Mouse (Mus musculus): Measurements from ENCODE around the gene Fat1. TPM values are rescaled to one million over a fixed set of nuclear protein-coding genes. Genes with fewer than 3 reads are reported as not detected.

Fat1 gene
- total and polyA plus RNA-seq, 3 experiments = under 0.01 TPM; not detected in 2

DNA sequence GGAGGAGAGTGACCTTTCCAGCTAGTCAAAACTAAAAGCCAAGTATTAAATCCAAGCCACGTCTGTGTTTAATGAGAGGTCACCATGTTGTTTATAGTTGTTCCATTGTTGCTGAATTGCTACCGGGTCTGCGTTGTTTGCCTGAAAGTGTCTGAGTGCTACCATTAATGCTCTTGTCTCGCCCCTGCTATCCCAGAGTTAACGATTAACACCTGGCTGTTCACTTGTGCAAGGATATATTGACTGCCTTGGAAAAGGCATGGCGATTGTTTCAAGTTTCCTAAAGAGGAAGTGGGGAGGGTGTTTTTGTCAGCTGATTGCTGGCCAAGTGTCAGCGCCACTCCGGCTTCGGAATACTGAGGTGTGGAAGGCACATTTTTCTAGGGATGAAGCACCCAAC lies 39.9 kb downstream of the Fat1 start:
- no peak for TF ChIP-seq POLR2AphosphoS2 (IDR thresholded peaks at IDR 0.05; ENCODE audit: low read length)
- no peak for TF ChIP-seq HCFC1 (IDR thresholded peaks at IDR 0.05; ENCODE audit: low read depth, low read length)
- no peak for TF ChIP-seq CHD2 (IDR thresholded peaks at IDR 0.05; ENCODE audit: low read length)
- no peak for TF ChIP-seq SIN3A (IDR thresholded peaks at IDR 0.05; ENCODE audit: low read length)
- TF ChIP-seq E2F4 (IDR thresholded peaks at IDR 0.05; ENCODE audit: borderline replicate concordance, low read depth, low read length) = no peak
- TF ChIP-seq NRF1 (IDR thresholded peaks at IDR 0.05; ENCODE audit: insufficient read depth, low read depth, low read length, poor library complexity, severe bottlenecking) = no peak
- TF ChIP-seq TCF12 (IDR thresholded peaks at IDR 0.05; ENCODE audit: low read depth, low read length) = no peak
- no peak for TF ChIP-seq ZNF384 (IDR thresholded peaks at IDR 0.05; ENCODE audit: low read depth, low read length)
- no peak for TF ChIP-seq BHLHE40 (IDR thresholded peaks at IDR 0.05; ENCODE audit: borderline replicate concordance, low read depth, low read length)
- no peak for TF ChIP-seq MAX (IDR thresholded peaks at IDR 0.05; ENCODE audit: low read length)
- TF ChIP-seq RCOR1 (IDR thresholded peaks at IDR 0.05; ENCODE audit: low read depth, low read length) = no peak
- TF ChIP-seq ZKSCAN1 (IDR thresholded peaks at IDR 0.05; ENCODE audit: low read depth, low read length) = no peak
- Histone ChIP-seq H3K79me2 (ENCODE audit: control insufficient read depth, insufficient read depth, low read length, poor library complexity) (no peaks in the 10 kb centered on the region), H3K27ac (ENCODE audit: control insufficient read depth, low read depth, low read length) (no peak overlapping the region), H3K9me3 (replicated peaks; ENCODE audit: insufficient read depth, low read length) (no peaks in the 10 kb centered on the region), H3K36me3 (ENCODE audit: control insufficient read depth in 1 of 2, insufficient read depth in 2 of 2, low read length in 2 of 2) (no peaks in the 10 kb centered on the region), H3K9ac (ENCODE audit: control insufficient read depth, low read depth, low read length, poor library complexity, severe bottlenecking) (no peak overlapping the region), H3K4me1 (ENCODE audit: control insufficient read depth in 1 of 2, insufficient read depth in 2 of 2, low read length in 2 of 2) (no peaks in the 10 kb centered on the region), H3K27me3 (ENCODE audit: control insufficient read depth in 1 of 2, insufficient read depth in 2 of 2, low read length in 2 of 2) (no peaks in the 10 kb centered on the region), H3K4me3 (ENCODE audit: control insufficient read depth in 1 of 2, insufficient read depth in 1 of 2, low read depth in 2 of 2, low read length in 2 of 2) (no peak overlapping the region)
- DNase-seq (ENCODE audit: low read depth, low spot score) = no peak

DNA sequence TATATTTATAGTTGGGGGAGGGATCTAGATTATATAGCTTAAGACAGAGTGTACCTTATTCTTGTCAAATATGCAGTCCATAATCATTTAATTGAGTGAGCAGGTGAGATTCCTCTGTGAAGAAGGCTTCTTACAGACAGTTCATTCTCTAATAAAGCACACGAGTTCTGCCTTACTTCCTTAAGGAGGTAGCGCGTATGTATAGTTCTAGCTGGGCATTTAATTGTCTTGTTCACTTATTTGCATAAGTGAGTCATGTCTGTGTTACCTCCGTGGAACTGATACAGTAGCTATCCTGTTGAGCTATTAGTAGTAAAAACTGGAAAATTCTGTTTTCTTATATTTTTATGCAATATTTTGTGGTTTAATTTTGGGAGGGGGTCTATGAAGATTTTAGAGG lies 40.4 kb downstream of the Fat1 start:
- H3K9me3 ChIP-seq (replicated peaks; ENCODE audit: insufficient read depth, low read length) = no peaks in the 10 kb centered on the region
- H3K27me3 ChIP-seq (ENCODE audit: control insufficient read depth in 1 of 2, insufficient read depth in 2 of 2, low read length in 2 of 2) = no peaks in the 10 kb centered on the region
- H3K27ac ChIP-seq (ENCODE audit: control insufficient read depth, low read depth, low read length) = no peak overlapping the region
- no peaks in the 10 kb centered on the region for H3K36me3 ChIP-seq (ENCODE audit: control insufficient read depth in 1 of 2, insufficient read depth in 2 of 2, low read length in 2 of 2)
- H3K4me1 ChIP-seq (ENCODE audit: control insufficient read depth in 1 of 2, insufficient read depth in 2 of 2, low read length in 2 of 2) = no peaks in the 10 kb centered on the region
- no peak for TF ChIP-seq TBP (IDR thresholded peaks at IDR 0.05; ENCODE audit: low read depth, low read length)
- no peak for TF ChIP-seq RCOR1 (IDR thresholded peaks at IDR 0.05; ENCODE audit: low read depth, low read length)
- TF ChIP-seq MYB (IDR thresholded peaks at IDR 0.05; ENCODE audit: low read depth, low read length) = no peak
- no peak for TF ChIP-seq ZMIZ1 (IDR thresholded peaks at IDR 0.05; ENCODE audit: low read depth, low read length)
- no peak for TF ChIP-seq KAT2A (conservative IDR thresholded peaks at IDR 0.05; ENCODE audit: low read depth, low read length)
- H3K9ac ChIP-seq (ENCODE audit: control insufficient read depth, low read depth, low read length, poor library complexity, severe bottlenecking) = no peak overlapping the region
- H3K79me2 ChIP-seq (ENCODE audit: control insufficient read depth, insufficient read depth, low read length, poor library complexity) = no peaks in the 10 kb centered on the region
- DNase-seq (ENCODE audit: low read depth, low spot score) = no peak
- H3K4me3 ChIP-seq (ENCODE audit: control insufficient read depth in 1 of 2, insufficient read depth in 1 of 2, low read depth in 2 of 2, low read length in 2 of 2) = no peak overlapping the region

DNA sequence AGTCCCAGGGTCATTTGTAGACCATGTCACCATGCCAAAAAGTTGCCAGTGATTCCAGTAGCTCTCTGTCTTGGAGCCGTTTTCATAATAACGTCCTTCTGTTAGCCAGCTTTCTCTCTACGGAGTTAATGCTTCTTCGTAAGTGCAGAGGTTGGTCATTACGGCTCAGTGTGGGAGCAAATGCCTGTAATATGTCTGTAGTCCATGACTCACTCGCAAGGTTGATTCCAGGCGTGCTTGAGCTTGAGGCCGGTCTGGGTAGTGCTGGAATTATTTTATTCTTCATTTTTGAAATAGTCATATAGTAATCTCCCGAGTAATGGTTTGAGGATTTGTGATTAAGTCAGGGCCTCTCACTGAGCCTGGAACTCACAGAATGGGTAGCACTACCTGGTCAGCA lies 43.4 kb downstream of the Fat1 start:
- no peak for DNase-seq (ENCODE audit: low read depth, low spot score)
- Histone ChIP-seq H3K4me1 (ENCODE audit: control insufficient read depth in 1 of 2, insufficient read depth in 2 of 2, low read length in 2 of 2) (no peaks in the 10 kb centered on the region), H3K27me3 (ENCODE audit: control insufficient read depth in 1 of 2, insufficient read depth in 2 of 2, low read length in 2 of 2) (no peaks in the 10 kb centered on the region), H3K27ac (ENCODE audit: control insufficient read depth, low read depth, low read length) (no peak overlapping the region), H3K4me3 (ENCODE audit: control insufficient read depth in 1 of 2, insufficient read depth in 1 of 2, low read depth in 2 of 2, low read length in 2 of 2) (no peak overlapping the region), H3K9me3 (replicated peaks; ENCODE audit: insufficient read depth, low read length) (no peaks in the 10 kb centered on the region), H3K79me2 (ENCODE audit: control insufficient read depth, insufficient read depth, low read length, poor library complexity) (no peaks in the 10 kb centered on the region), H3K9ac (ENCODE audit: control insufficient read depth, low read depth, low read length, poor library complexity, severe bottlenecking) (no peak overlapping the region), H3K36me3 (ENCODE audit: control insufficient read depth in 1 of 2, insufficient read depth in 2 of 2, low read length in 2 of 2) (no peaks in the 10 kb centered on the region)
- TF ChIP-seq SMC3 (IDR thresholded peaks at IDR 0.05; ENCODE audit: low read depth, low read length) = no peak
- TF ChIP-seq MXI1 (IDR thresholded peaks at IDR 0.05; ENCODE audit: low read depth, low read length) = no peak
- no peak for TF ChIP-seq MEF2A (IDR thresholded peaks at IDR 0.05; ENCODE audit: extremely low read depth, insufficient replicate concordance, low read depth, low read length, poor library complexity, severe bottlenecking)
- no peak for TF ChIP-seq JUND (IDR thresholded peaks at IDR 0.05; ENCODE audit: low read depth, low read length)
- TF ChIP-seq POLR2A (IDR thresholded peaks at IDR 0.05; ENCODE audit: control insufficient read depth in 1 of 2, insufficient read depth in 1 of 2, low read depth in 1 of 2, low read length in 2 of 2, poor library complexity in 1 of 2) = no peak
- TF ChIP-seq TCF12 (IDR thresholded peaks at IDR 0.05; ENCODE audit: low read depth, low read length) = no peak
- no peak for TF ChIP-seq RCOR1 (IDR thresholded peaks at IDR 0.05; ENCODE audit: low read depth, low read length)
- TF ChIP-seq CHD1 (IDR thresholded peaks at IDR 0.05; ENCODE audit: low read depth, low read length) = no peak
- no peak for TF ChIP-seq UBTF (IDR thresholded peaks at IDR 0.05; ENCODE audit: borderline replicate concordance, insufficient read depth, low read depth, low read length)
- no peak for TF ChIP-seq ELF1 (IDR thresholded peaks at IDR 0.05; ENCODE audit: low read depth, low read length)
- TF ChIP-seq MAZ (IDR thresholded peaks at IDR 0.05; ENCODE audit: low read depth, low read length) = no peak
- no peak for TF ChIP-seq GATA1 (IDR thresholded peaks at IDR 0.05; ENCODE audit: low read depth, low read length)
- TF ChIP-seq NRF1 (IDR thresholded peaks at IDR 0.05; ENCODE audit: insufficient read depth, low read depth, low read length, poor library complexity, severe bottlenecking) = no peak
- no peak for TF ChIP-seq MYB (IDR thresholded peaks at IDR 0.05; ENCODE audit: low read depth, low read length)
- no peak for TF ChIP-seq ZMIZ1 (IDR thresholded peaks at IDR 0.05; ENCODE audit: low read depth, low read length)
